36 mouse cellular contexts compared by ENCODE assay signal in the genomic region with DNA sequence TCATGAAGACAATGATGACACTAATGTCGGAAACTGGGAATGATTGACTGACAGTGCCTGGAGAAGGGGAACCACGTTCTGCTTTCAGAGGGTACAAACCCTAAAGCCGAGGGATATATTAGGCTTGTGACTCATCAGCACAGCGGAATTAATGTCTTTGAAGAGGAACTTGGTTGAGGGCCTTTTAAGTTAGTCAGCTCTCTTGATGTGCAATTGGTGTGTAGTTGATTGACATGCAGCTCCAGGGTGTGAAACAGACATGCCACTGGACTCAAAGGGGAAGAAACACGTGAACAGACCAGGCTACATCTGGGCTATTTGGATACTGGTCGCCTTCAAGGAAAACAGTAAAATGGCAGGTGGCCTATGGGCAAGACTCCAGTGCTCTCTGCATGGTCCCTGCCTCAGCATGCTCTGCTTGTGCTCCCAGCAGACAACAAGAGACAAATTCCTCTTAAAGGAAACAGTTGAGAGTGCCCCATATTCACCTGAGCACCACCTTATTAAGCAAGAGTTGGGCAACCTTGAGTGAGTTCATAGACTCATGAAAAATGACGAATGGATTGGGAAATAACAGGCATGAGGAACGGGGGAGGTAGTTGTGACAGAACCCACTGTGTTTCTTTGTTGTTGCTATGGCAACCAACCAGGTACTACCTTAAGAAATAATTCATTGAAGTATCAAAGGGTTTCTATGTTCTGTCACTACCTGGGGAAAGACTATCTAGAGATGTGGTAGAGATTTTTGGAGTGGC. TPM values are rescaled to one million over a fixed set of nuclear protein-coding genes. Genes with fewer than 3 reads are reported as not detected.
DNase-seq lines count a peak whose midpoint lies in the region; ATAC-seq and TF ChIP-seq lines count a peak whose summit lies in the region.
"Had no signal": no experiment of that assay in that cellular context is flagged by ENCODE, and none has a peak within 500 bp of the region (broad histone marks: within the 10 kb centered on the region; RNA-seq: fewer than 3 reads in every experiment).

No protein-coding gene starts in this region.

- intact Hi-C loops in gastrocnemius, postnatal 36 days (cut with DNase I) = no loop called here

- DNase-seq in layer of hippocampus, adult 9-11 months = peak; percentile 30
- DNase-seq in layer of hippocampus, postnatal 14 days (ENCODE audit: low spot score in 2 of 2) = no peak
- peak; percentile 83 for DNase-seq in fat pad, adult 2 months (ENCODE audit: extremely low read depth, low read depth, low spot score)
- DNase-seq in gastrocnemius, postnatal 36 days = no peak
- DNase-seq in ovary, postnatal 36 days (ENCODE audit: low spot score) = no peak
- DNase-seq: adrenal gland, postnatal 14 days; cerebellum, adult 11 months; cerebellum, postnatal 10 days; gastrocnemius, postnatal 10 days; heart, adult 2 months; kidney, postnatal 25 days; lung, embryonic 14.5 days; midbrain, embryonic 14.5 days; right cerebral cortex, adult 18-20 months; right cerebral cortex, postnatal 4 days; thymus, adult 18-20 months; thymus, postnatal 4 days had no signal

- H3K27ac ChIP-seq in bone marrow macrophage, adult 2 months (ENCODE audit: insufficient read depth, low read depth, low read length) = peak overlapping the region; percentile 82
- H3K27ac ChIP-seq: embryonic facial prominence, embryonic 12.5 days; forebrain, embryonic 13.5 days; heart, adult 2 months; hindbrain, embryonic 10.5 days; layer of hippocampus, adult 2 months; limb, embryonic 12.5 days; liver, embryonic 12.5 days; neural tube, embryonic 13.5 days had no signal

- H3K4me1 ChIP-seq in bone marrow macrophage, adult 2 months (ENCODE audit: control insufficient read depth, insufficient read depth, low read length) = peaks cover 36% of the 10 kb centered on the region
- H3K4me1 ChIP-seq: embryonic facial prominence, embryonic 12.5 days; forebrain, embryonic 13.5 days; hindbrain, embryonic 10.5 days; limb, embryonic 12.5 days; liver, embryonic 12.5 days; neural tube, embryonic 13.5 days had no signal

- peak; percentile 30; the same call in 1 of the 2 replicates for ATAC-seq in megakaryocyte, adult 5-6 weeks (ENCODE audit: poor library complexity, severe bottlenecking)
- ATAC-seq: forebrain, embryonic 13.5 days; hindbrain, embryonic 16.5 days; intestine, embryonic 16.5 days; liver, embryonic 12.5 days had no signal

- no peak for TF ChIP-seq POLR2A in bone marrow macrophage, adult 2 months (IDR thresholded peaks at IDR 0.05; ENCODE audit: borderline replicate concordance, low read depth, low read length)

- 0 out of 2 replicates have a peak overlapping the region, but pooled peaks have one; percentile 2 for H3K4me3 ChIP-seq in bone marrow macrophage, adult 2 months (ENCODE audit: insufficient read depth, low read length)
- H3K4me3 ChIP-seq: embryonic facial prominence, embryonic 12.5 days; erythroblast, embryonic 14.5 days; forebrain, embryonic 13.5 days; heart, adult 2 months; hindbrain, embryonic 10.5 days; layer of hippocampus, adult 2 months; limb, embryonic 12.5 days; liver, embryonic 12.5 days; myocyte; neural tube, embryonic 13.5 days had no signal

- no peak for TF ChIP-seq CTCF in bone marrow macrophage, adult 2 months (IDR thresholded peaks at IDR 0.05; ENCODE audit: low read depth, low read length)

RNA-seq across cellular contexts. Expression of a gene that starts 9.7 kb away (rescaled TPM):
- under 1 TPM in 1 of 2 experiments, not detected in 1; 0.14 TPM for total RNA-seq in layer of hippocampus, postnatal 14 days (2021)
- polyA plus RNA-seq in bone marrow macrophage, adult 2 months (2012; ENCODE audit: insufficient read depth, insufficient read length, missing spikeins) = not detected in 2 replicates
- total RNA-seq in megakaryocyte, adult 5-6 weeks (2015) = not detected in 2 replicates
- not detected in 2 replicates for total RNA-seq in megakaryocyte, adult 5-6 weeks (2017)
- not detected for total RNA-seq in gastrocnemius, postnatal 36 days (2021)
- total RNA-seq: adrenal gland, postnatal 14 days; gastrocnemius, postnatal 10 days; heart, adult 2 months; layer of hippocampus, adult 2 months; left cerebral cortex, postnatal 14 days; megakaryocyte-erythroid progenitor cell, adult 5-6 weeks had no signal
- polyA plus RNA-seq: cortical plate, adult 2 months; erythroblast, embryonic 14.5 days; forebrain, embryonic 13.5 days; heart, adult 2 months; heart, postnatal 0 days; intestine, embryonic 16.5 days; liver, embryonic 12.5 days; lung, embryonic 14.5 days; myocyte had no signal

RNA-seq across cellular contexts. Expression of a gene that starts 20.6 kb away (rescaled TPM):
- under 1 TPM; 0.14 to 0.16 TPM for total RNA-seq in layer of hippocampus, postnatal 14 days (2021)
- polyA plus RNA-seq in bone marrow macrophage, adult 2 months (2012; ENCODE audit: insufficient read depth, insufficient read length, missing spikeins) = not detected in 2 replicates
- not detected in 2 replicates for total RNA-seq in megakaryocyte, adult 5-6 weeks (2015)
- total RNA-seq in megakaryocyte, adult 5-6 weeks (2017) = not detected in 2 replicates
- not detected for total RNA-seq in gastrocnemius, postnatal 36 days (2021)
- total RNA-seq: adrenal gland, postnatal 14 days; gastrocnemius, postnatal 10 days; heart, adult 2 months; layer of hippocampus, adult 2 months; left cerebral cortex, postnatal 14 days; megakaryocyte-erythroid progenitor cell, adult 5-6 weeks had no signal
- polyA plus RNA-seq: cortical plate, adult 2 months; erythroblast, embryonic 14.5 days; forebrain, embryonic 13.5 days; heart, adult 2 months; liver, embryonic 12.5 days; myocyte had no signal

RNA-seq across cellular contexts. Expression of a gene that starts 32.9 kb away (rescaled TPM):
- total RNA-seq in layer of hippocampus, postnatal 14 days (2021) = not detected
- not detected in 2 replicates for polyA plus RNA-seq in bone marrow macrophage, adult 2 months (2012; ENCODE audit: insufficient read depth, insufficient read length, missing spikeins)
- total RNA-seq in megakaryocyte, adult 5-6 weeks (2015) = not detected in 2 replicates
- not detected in 2 replicates for total RNA-seq in megakaryocyte, adult 5-6 weeks (2017)
- total RNA-seq in gastrocnemius, postnatal 36 days (2021) = not detected
- total RNA-seq: adrenal gland, postnatal 14 days; gastrocnemius, postnatal 10 days; heart, adult 2 months; layer of hippocampus, adult 2 months; left cerebral cortex, postnatal 14 days; megakaryocyte-erythroid progenitor cell, adult 5-6 weeks had no signal
- polyA plus RNA-seq: cortical plate, adult 2 months; embryonic facial prominence, embryonic 12.5 days; erythroblast, embryonic 14.5 days; forebrain, embryonic 13.5 days; heart, adult 2 months; heart, postnatal 0 days; hindbrain, embryonic 10.5 days; hindbrain, embryonic 16.5 days; intestine, embryonic 16.5 days; kidney, embryonic 14.5 days; limb, embryonic 12.5 days; liver, embryonic 12.5 days; lung, embryonic 14.5 days; midbrain, embryonic 14.5 days; myocyte; neural tube, embryonic 13.5 days; stomach, embryonic 14.5 days had no signal

RNA-seq across cellular contexts. Expression of a gene that starts 44.6 kb away (rescaled TPM):
- not detected for total RNA-seq in layer of hippocampus, postnatal 14 days (2021)
- not detected in 2 replicates for polyA plus RNA-seq in bone marrow macrophage, adult 2 months (2012; ENCODE audit: insufficient read depth, insufficient read length, missing spikeins)
- not detected in 2 replicates for total RNA-seq in megakaryocyte, adult 5-6 weeks (2015)
- not detected in 2 replicates for total RNA-seq in megakaryocyte, adult 5-6 weeks (2017)
- total RNA-seq in gastrocnemius, postnatal 36 days (2021) = not detected
- total RNA-seq: adrenal gland, postnatal 14 days; gastrocnemius, postnatal 10 days; heart, adult 2 months; layer of hippocampus, adult 2 months; left cerebral cortex, postnatal 14 days; megakaryocyte-erythroid progenitor cell, adult 5-6 weeks had no signal
- polyA plus RNA-seq: cortical plate, adult 2 months; embryonic facial prominence, embryonic 12.5 days; erythroblast, embryonic 14.5 days; forebrain, embryonic 13.5 days; heart, adult 2 months; heart, postnatal 0 days; hindbrain, embryonic 10.5 days; hindbrain, embryonic 16.5 days; intestine, embryonic 16.5 days; kidney, embryonic 14.5 days; limb, embryonic 12.5 days; liver, embryonic 12.5 days; lung, embryonic 14.5 days; midbrain, embryonic 14.5 days; myocyte; neural tube, embryonic 13.5 days; stomach, embryonic 14.5 days had no signal

RNA-seq across cellular contexts. Expression of a gene that starts 50.8 kb away (rescaled TPM):
- not detected for total RNA-seq in layer of hippocampus, postnatal 14 days (2021)
- polyA plus RNA-seq in bone marrow macrophage, adult 2 months (2012; ENCODE audit: insufficient read depth, insufficient read length, missing spikeins) = not detected in 2 replicates
- total RNA-seq in megakaryocyte, adult 5-6 weeks (2015) = not detected in 2 replicates
- not detected in 2 replicates for total RNA-seq in megakaryocyte, adult 5-6 weeks (2017)
- not detected for total RNA-seq in gastrocnemius, postnatal 36 days (2021)
- total RNA-seq: adrenal gland, postnatal 14 days; gastrocnemius, postnatal 10 days; heart, adult 2 months; layer of hippocampus, adult 2 months; left cerebral cortex, postnatal 14 days; megakaryocyte-erythroid progenitor cell, adult 5-6 weeks had no signal
- polyA plus RNA-seq: cortical plate, adult 2 months; erythroblast, embryonic 14.5 days; forebrain, embryonic 13.5 days; heart, adult 2 months; heart, postnatal 0 days; hindbrain, embryonic 10.5 days; hindbrain, embryonic 16.5 days; kidney, embryonic 14.5 days; limb, embryonic 12.5 days; liver, embryonic 12.5 days; lung, embryonic 14.5 days; midbrain, embryonic 14.5 days; myocyte; neural tube, embryonic 13.5 days; stomach, embryonic 14.5 days had no signal

Comparison
In these comparisons a context has a peak if more than half of its experiments do, and no peak if none do; other contexts are left out.
1. DNase-seq: peak in layer of hippocampus, adult 9-11 months (single experiment) and fat pad, adult 2 months (single experiment); none in layer of hippocampus, postnatal 14 days (0 of 2), gastrocnemius, postnatal 36 days (0 of 2) and ovary, postnatal 36 days (single experiment).